Mouse (Mus musculus) CH12.LX (cell line): ENCODE data around the gene Tbc1d14. TPM values are rescaled to one million over a fixed set of nuclear protein-coding genes. Genes with fewer than 3 reads are reported as not detected.

ENCODE experiments used
- DNase-seq: peaks from one replicate; pipeline ENCODE4 v3.0.0-alpha.2; 2013; ENCODE audit errors: extremely low read depth
- H3K27ac ChIP-seq: 2 replicates; pipeline ENCODE4 v1.5.1; 2012; ENCODE audit warnings: low read depth, mild to moderate bottlenecking, control low read depth, moderate library complexity; ENCODE audit not compliant: insufficient read depth
- H3K27me3 ChIP-seq: replicated peaks from 2 replicates; pipeline ENCODE3; 2012; ENCODE audit warnings: inconsistent platforms
- H3K36me3 ChIP-seq, 2 experiments: replicated peaks in 1 of 2; 2 replicates each; pipeline versions ENCODE3 to v1.6.1; 2012; ENCODE audit warnings: inconsistent platforms in 1 of 2, low read length in 1 of 2, mild to moderate bottlenecking in 1 of 2, mixed read lengths in 1 of 2, moderate library complexity in 1 of 2; ENCODE audit not compliant: control insufficient read depth in 1 of 2, insufficient read depth in 1 of 2
- H3K4me1 ChIP-seq, 2 experiments: 2 replicates each; pipeline ENCODE4 v1.6.1; 2012; ENCODE audit warnings: inconsistent platforms in 1 of 2, moderate library complexity in 1 of 2; ENCODE audit not compliant: insufficient read depth in 2 of 2, control insufficient read depth in 1 of 2
- H3K4me2 ChIP-seq: 2 replicates; pipeline ENCODE4 v1.6.1; 2012; ENCODE audit warnings: low read depth, mild to moderate bottlenecking, control low read depth; ENCODE audit not compliant: poor library complexity, insufficient read depth, severe bottlenecking
- H3K4me3 ChIP-seq, 3 experiments: fragments of 150-350 bp in 1 of 3; sonication (generic) in 1 of 3; replicated peaks in 1 of 3; 2 replicates each; pipeline versions ENCODE3 to v1.5.1; 2011 to 2012; ENCODE audit warnings: low read depth in 2 of 3, low read length in 2 of 3, mild to moderate bottlenecking in 2 of 3, moderate library complexity in 2 of 3, control low read depth in 1 of 3, improper control_type of control experiment in 1 of 3, inconsistent platforms in 1 of 3, mixed read lengths in 1 of 3; ENCODE audit not compliant: poor library complexity in 1 of 3
- H3K79me2 ChIP-seq: replicated peaks from 2 replicates; pipeline ENCODE4 v1.6.1; 2012; ENCODE audit warnings: mild to moderate bottlenecking, moderate library complexity; ENCODE audit not compliant: control insufficient read depth, poor library complexity, insufficient read depth, severe bottlenecking; ENCODE audit errors: extremely low read depth
- H3K9ac ChIP-seq: 2 replicates; pipeline ENCODE4 v1.6.1; 2012; ENCODE audit warnings: low read depth, mild to moderate bottlenecking, control low read depth, moderate library complexity; ENCODE audit not compliant: insufficient read depth
- H3K9me3 ChIP-seq: replicated peaks from 2 replicates; pipeline ENCODE3; 2012; ENCODE audit warnings: low read length, inconsistent platforms, mixed read lengths
- CHD2 ChIP-seq: IDR thresholded peaks from 2 replicates; pipeline ENCODE4 v1.6.1; 2011; ENCODE audit warnings: low read length, improper control_type of control experiment
- CTCF ChIP-seq, 2 experiments: IDR thresholded peaks in 1 of 2; conservative IDR thresholded peaks in 1 of 2; 2 replicates each; pipeline ENCODE4 v1.5.1; 2011 to 2012; ENCODE audit warnings: low read depth in 2 of 2, low read length in 2 of 2, improper control_type of control experiment in 1 of 2, inconsistent platforms in 1 of 2, mild to moderate bottlenecking in 1 of 2, moderate library complexity in 1 of 2
- E2F4 ChIP-seq: IDR thresholded peaks from 2 replicates; pipeline ENCODE4 v1.6.1; 2011; ENCODE audit warnings: low read depth, low read length, improper control_type of control experiment; ENCODE audit not compliant: insufficient replicate concordance
- ELF1 ChIP-seq: IDR thresholded peaks from 2 replicates; pipeline ENCODE4 v1.6.1; 2014; ENCODE audit warnings: low read depth, mild to moderate bottlenecking, inconsistent platforms, low read length, improper control_type of control experiment
- JUND ChIP-seq: conservative IDR thresholded peaks from 2 replicates; pipeline ENCODE4 v1.6.1; 2011; ENCODE audit warnings: low read depth, low read length, improper control_type of control experiment
- MAFK ChIP-seq: IDR thresholded peaks from 2 replicates; pipeline ENCODE4 v1.6.1; 2011; ENCODE audit warnings: low read length, improper control_type of control experiment; ENCODE audit not compliant: insufficient replicate concordance
- MAX ChIP-seq: IDR thresholded peaks from 2 replicates; pipeline ENCODE4 v1.6.1; 2011; ENCODE audit warnings: low read length, improper control_type of control experiment
- MEF2A ChIP-seq: IDR thresholded peaks from 2 replicates; pipeline ENCODE4 v1.6.1; 2014; ENCODE audit warnings: low read depth, mild to moderate bottlenecking, inconsistent platforms, low read length, improper control_type of control experiment, borderline replicate concordance
- MYC ChIP-seq: IDR thresholded peaks from 2 replicates; pipeline ENCODE4 v1.6.1; 2011; ENCODE audit warnings: low read depth, mild to moderate bottlenecking, improper control_type of control experiment, low read length
- NELFE ChIP-seq: IDR thresholded peaks from 2 replicates; pipeline ENCODE4 v1.6.1; 2011; ENCODE audit warnings: low read depth, low read length, improper control_type of control experiment
- PAX5 ChIP-seq: IDR thresholded peaks from 2 replicates; pipeline ENCODE4 v1.6.1; 2012; ENCODE audit warnings: low read length, inconsistent platforms, mixed read lengths
- POLR2A ChIP-seq: IDR thresholded peaks from 2 replicates; pipeline ENCODE4 v1.6.1; 2011; ENCODE audit warnings: low read depth, mild to moderate bottlenecking, improper control_type of control experiment, low read length
- RAD21 ChIP-seq: IDR thresholded peaks from 2 replicates; pipeline ENCODE4 v1.6.1; 2011; ENCODE audit warnings: low read depth, mild to moderate bottlenecking, low read length, improper control_type of control experiment, moderate library complexity
- RCOR1 ChIP-seq: conservative IDR thresholded peaks from 2 replicates; pipeline ENCODE4 v1.6.1; 2012; ENCODE audit warnings: low read depth, mild to moderate bottlenecking, inconsistent platforms, low read length, improper control_type of control experiment
- SMC3 ChIP-seq: IDR thresholded peaks from 2 replicates; pipeline ENCODE4 v1.6.1; 2011; ENCODE audit warnings: low read depth, low read length, improper control_type of control experiment
- UBTF ChIP-seq: IDR thresholded peaks from 2 replicates; pipeline ENCODE4 v1.6.1; 2012; ENCODE audit warnings: low read depth, mild to moderate bottlenecking, inconsistent platforms, low read length, improper control_type of control experiment, moderate library complexity
- USF1 ChIP-seq: IDR thresholded peaks from 2 replicates; pipeline ENCODE4 v1.6.1; 2014; ENCODE audit warnings: low read depth, mild to moderate bottlenecking, inconsistent platforms, low read length, improper control_type of control experiment
- USF2 ChIP-seq: conservative IDR thresholded peaks from 2 replicates; pipeline ENCODE4 v1.6.1; 2011; ENCODE audit warnings: low read depth, low read length, improper control_type of control experiment
- ZMIZ1 ChIP-seq: IDR thresholded peaks from 2 replicates; pipeline ENCODE4 v1.6.1; 2012; ENCODE audit warnings: low read depth, mild to moderate bottlenecking, inconsistent platforms, low read length, improper control_type of control experiment
- dilution Hi-C: fragments of 300-500 bp; cut with MboI; formaldehyde crosslinking; loops from 2 replicates; pipeline ENCODE4 v1.14.3; 2020; ENCODE audit warnings: low sequenced_read_pairs; ENCODE audit not compliant: extremely low pct_unique_long_range_greater_than_20kb, extremely low pct_ligation_motif_present
- in situ Hi-C: fragments of 300-500 bp; cut with MboI; formaldehyde crosslinking; loops from 3 replicates; pipeline ENCODE4 v1.14.3; 2019; ENCODE audit warnings: low sequenced_read_pairs, low pct_ligation_motif_present, low pct_unique_long_range_greater_than_20kb, mixed read lengths
- polyA plus RNA-seq: library from polyadenylated mRNA; unstranded; fragments of >175 nt; gene quantifications from 2 replicates; pipeline ENCODE4 v1.2.1, GENCODE M21; 2012; ENCODE audit warnings: low read depth; ENCODE audit not compliant: insufficient read length
- total RNA-seq, 2 experiments: library from RNA; depleted of rRNA; stranded (reverse); fragments of 300-350 nt in 1 of 2; fragments of >200 nt in 1 of 2; gene quantifications; 2 replicates each; pipeline ENCODE4 v1.2.3; 2012 to 2014

Gene Tbc1d14
- total and polyA plus RNA-seq, 3 experiments, result 5.7 to 29.1 (median 10.1) TPM

DNA sequence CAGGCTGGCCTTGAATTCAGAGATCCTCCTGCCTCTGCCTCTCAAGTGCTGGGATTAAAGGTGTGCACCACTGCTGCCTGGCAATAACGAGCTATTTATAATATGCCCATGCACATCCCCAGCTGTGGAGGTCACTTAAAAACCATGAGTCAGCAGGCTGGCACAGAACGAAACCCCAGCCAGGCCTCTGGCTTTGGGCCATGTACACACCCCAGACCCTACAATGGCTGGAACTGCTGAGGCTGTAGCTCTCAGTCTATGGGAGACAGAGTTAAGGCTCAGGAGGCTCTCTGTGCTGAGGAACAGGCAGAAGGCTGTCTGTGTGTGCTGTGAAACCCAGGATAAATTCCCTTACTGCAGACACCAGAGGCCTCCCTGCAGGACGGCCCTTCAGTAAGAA is 152.3 kb downstream of the Tbc1d14 start:
- Histone ChIP-seq H3K4me3 (no peak overlapping the region), H3K4me1 (no peaks in the 10 kb centered on the region), H3K36me3 (no peaks in the 10 kb centered on the region), H3K4me2 (no peak overlapping the region), H3K79me2 (no peaks in the 10 kb centered on the region), H3K27ac (no peak overlapping the region), H3K9ac (no peak overlapping the region), H3K9me3 (peaks cover 6% of the 10 kb centered on the region), H3K27me3 (peaks cover 91% of the 10 kb centered on the region)
- no peak for DNase-seq
- in situ Hi-C loops (no loop called here), dilution Hi-C loops (no loop called here)
- no peak for TF ChIP-seq CHD2
- TF ChIP-seq ZMIZ1, result no peak
- TF ChIP-seq MAX, result no peak
- TF ChIP-seq MAFK, result no peak
- no peak for TF ChIP-seq RCOR1
- no peak for TF ChIP-seq NELFE
- no peak for TF ChIP-seq MEF2A
- no peak for TF ChIP-seq PAX5
- TF ChIP-seq ELF1, result no peak
- no peak for TF ChIP-seq SMC3
- TF ChIP-seq JUND, result no peak
- no peak for TF ChIP-seq POLR2A
- TF ChIP-seq E2F4, result no peak
- TF ChIP-seq USF1, result no peak
- TF ChIP-seq CTCF (conservative IDR thresholded peaks at IDR 0.05 in 1 of 2, IDR thresholded peaks at IDR 0.05 in 1 of 2; ENCODE audit: low read depth in 2 of 2, low read length in 2 of 2), result no peak
- TF ChIP-seq RAD21, result no peak
- TF ChIP-seq USF2, result no peak
- TF ChIP-seq UBTF, result no peak
- TF ChIP-seq MYC, result no peak

Other genes starting within 250 kb of the Tbc1d14 start
- 0.21 and 0.42 TPM in 2 replicates for gene Sorcs2, start 195.1 kb downstream of the Tbc1d14 start, total RNA-seq (2012; rRNA removed)
- gene Sorcs2, start 195.1 kb downstream of the Tbc1d14 start, total RNA-seq (2014; rRNA removed), result 0.46 and 0.55 TPM in 2 replicates
- 1.2 and 1.6 TPM in 2 replicates for gene Sorcs2, start 195.1 kb downstream of the Tbc1d14 start, polyA plus RNA-seq
- 37.4 and 43.9 TPM in 2 replicates for gene Grpel1, start 128.3 kb downstream of the Tbc1d14 start, total RNA-seq (2012; rRNA removed)
- gene Grpel1, start 128.3 kb downstream of the Tbc1d14 start, total RNA-seq (2014; rRNA removed), result 41.2 and 43.4 TPM in 2 replicates
- 57.8 and 59.7 TPM in 2 replicates for gene Grpel1, start 128.3 kb downstream of the Tbc1d14 start, polyA plus RNA-seq
- gene Tada2b, start 109.0 kb downstream of the Tbc1d14 start, total RNA-seq (2012; rRNA removed), result 3.0 and 4.0 TPM in 2 replicates
- 4.4 and 4.8 TPM in 2 replicates for gene Tada2b, start 109.0 kb downstream of the Tbc1d14 start, total RNA-seq (2014; rRNA removed)
- gene Tada2b, start 109.0 kb downstream of the Tbc1d14 start, polyA plus RNA-seq, result 12.5 and 13.8 TPM in 2 replicates
- gene Ccdc96, start 108.7 kb downstream of the Tbc1d14 start, total RNA-seq (2012; rRNA removed), result 0.34 and 0.38 TPM in 2 replicates
- gene Ccdc96, start 108.7 kb downstream of the Tbc1d14 start, total RNA-seq (2014; rRNA removed), result 0.05 and 0.26 TPM in 2 replicates
- 0.33 and 0.41 TPM in 2 replicates for gene Ccdc96, start 108.7 kb downstream of the Tbc1d14 start, polyA plus RNA-seq
- gene D5Ertd579e, start 102.7 kb upstream of the Tbc1d14 start, total RNA-seq (2012; rRNA removed), result 13.6 and 13.7 TPM in 2 replicates
- 21.6 and 22.9 TPM in 2 replicates for gene D5Ertd579e, start 102.7 kb upstream of the Tbc1d14 start, total RNA-seq (2014; rRNA removed)
- 23.7 and 29.4 TPM in 2 replicates for gene D5Ertd579e, start 102.7 kb upstream of the Tbc1d14 start, polyA plus RNA-seq
- 20.9 and 23.9 TPM in 2 replicates for gene Bloc1s4, start 155.4 kb upstream of the Tbc1d14 start, total RNA-seq (2012; rRNA removed)
- 23.3 and 24.6 TPM in 2 replicates for gene Bloc1s4, start 155.4 kb upstream of the Tbc1d14 start, total RNA-seq (2014; rRNA removed)
- gene Bloc1s4, start 155.4 kb upstream of the Tbc1d14 start, polyA plus RNA-seq, result 21.2 and 22.9 TPM in 2 replicates
- 211 and 234 TPM in 2 replicates for gene Mrfap1, start 203.5 kb upstream of the Tbc1d14 start, total RNA-seq (2012; rRNA removed)
- gene Mrfap1, start 203.5 kb upstream of the Tbc1d14 start, total RNA-seq (2014; rRNA removed), result 307 and 312 TPM in 2 replicates
- 317 and 357 TPM in 2 replicates for gene Mrfap1, start 203.5 kb upstream of the Tbc1d14 start, polyA plus RNA-seq
- gene Man2b2, start 237.4 kb upstream of the Tbc1d14 start, total RNA-seq (2012; rRNA removed), result 17.2 and 29.9 TPM in 2 replicates
- 9.1 and 11.9 TPM in 2 replicates for gene Man2b2, start 237.4 kb upstream of the Tbc1d14 start, total RNA-seq (2014; rRNA removed)
- gene Man2b2, start 237.4 kb upstream of the Tbc1d14 start, polyA plus RNA-seq, result 34.5 and 39.4 TPM in 2 replicates